Mouse (Mus musculus) spleen, adult 2 months (tissue): ENCODE results near the gene Dst. TPM values are rescaled to one million over a fixed set of nuclear protein-coding genes. Genes with fewer than 3 reads are reported as not detected.
"Not testable (repeated sequence)": the region's sequence is repeated elsewhere in the genome, so short reads cannot be mapped to it uniquely, and the experiment has no call there.

Source experiments
- DNase-seq, 2 experiments: peaks; one replicate each; pipeline versions ENCODE4 v3.0.0 to v3.0.0-alpha.2; 2012 to 2021; ENCODE audit warnings: low spot score in 2 of 2, low read depth in 1 of 2
- H3K27ac ChIP-seq: fragments of 200-500 bp; 2 replicates; pipeline ENCODE4 v1.5.1; 2012; ENCODE audit warnings: low read length, inconsistent platforms; ENCODE audit not compliant: insufficient read depth
- H3K27me3 ChIP-seq: fragments of 200-500 bp; 2 replicates; pipeline ENCODE4 v1.6.1; 2012; ENCODE audit warnings: mild to moderate bottlenecking, moderate library complexity, low read length, inconsistent platforms; ENCODE audit not compliant: control insufficient read depth, insufficient read depth
- H3K36me3 ChIP-seq: fragments of 200-500 bp; 2 replicates; pipeline ENCODE4 v1.6.1; 2012; ENCODE audit warnings: mild to moderate bottlenecking, low read length, inconsistent platforms; ENCODE audit not compliant: control insufficient read depth, insufficient read depth
- H3K4me1 ChIP-seq: fragments of 200-500 bp; 2 replicates; pipeline ENCODE4 v1.6.1; 2011; ENCODE audit warnings: inconsistent platforms; ENCODE audit not compliant: control insufficient read depth, insufficient read depth, insufficient read length
- H3K4me3 ChIP-seq: fragments of 200-500 bp; 2 replicates; pipeline ENCODE4 v1.5.1; 2011; ENCODE audit warnings: mild to moderate bottlenecking, inconsistent platforms; ENCODE audit not compliant: insufficient read depth, insufficient read length; ENCODE audit errors: extremely low read depth
- CTCF ChIP-seq: fragments of 200-500 bp; IDR thresholded peaks from 2 replicates; pipeline ENCODE4 v1.5.1; 2011; ENCODE audit warnings: mild to moderate bottlenecking, inconsistent platforms; ENCODE audit not compliant: insufficient read depth, insufficient read length, insufficient replicate concordance; ENCODE audit errors: extremely low read depth
- POLR2A ChIP-seq: fragments of 200-500 bp; IDR thresholded peaks from 2 replicates; pipeline ENCODE4 v1.6.1; 2011; ENCODE audit warnings: low read depth, low read length, inconsistent platforms
- WGBS: fragments of 180-500 bp; shearing (Covaris S2); methylation state at CpG from one replicate; pipeline ENCODE4 v1.1.7; 2018; 5-methylcytosine and 5-hydroxymethylcytosine counted together
- polyA plus RNA-seq: library from polyadenylated mRNA; depleted of rRNA; stranded (reverse); fragments of >200 nt; gene quantifications from 2 replicates; pipeline ENCODE4 v1.2.3, GENCODE M21; 2012

Gene Dst
- polyA plus RNA-seq, 1 experiment = 7.6 TPM

- Histone ChIP-seq H3K27me3 (no peaks in the 10 kb centered on the region), H3K4me3 (no peak overlapping the region), H3K4me1 (no peaks in the 10 kb centered on the region), H3K27ac (no peak overlapping the region), H3K36me3 (no peaks in the 10 kb centered on the region)
- 90% methylated on average over 14 of the region's 14 CpGs for WGBS
- DNase-seq = no peak
- TF ChIP-seq POLR2A = no peak
- no peak for TF ChIP-seq CTCF
Observed at GRCm38 (mm10) chr1:34056658-34057057, 148.6 kb downstream of the Dst start.

GRCm38 (mm10) chr1:34059231-34059630 is 151.2 kb downstream of the Dst start:
- H3K27me3 ChIP-seq = no peaks in the 10 kb centered on the region
- H3K4me1 ChIP-seq = no peaks in the 10 kb centered on the region
- no peak for DNase-seq
- 87% methylated on average over 12 of the region's 12 CpGs for whole genome bisulfite sequencing
- no peaks in the 10 kb centered on the region for H3K36me3 ChIP-seq
- TF ChIP-seq POLR2A = no peak
- no peak for TF ChIP-seq CTCF
- H3K4me3 ChIP-seq = no peak overlapping the region
- no peak overlapping the region for H3K27ac ChIP-seq

GRCm38 (mm10) chr1:34060446-34060845 is 152.4 kb downstream of the Dst start:
- Histone ChIP-seq H3K4me1 (no peaks in the 10 kb centered on the region), H3K27me3 (no peaks in the 10 kb centered on the region), H3K36me3 (no peaks in the 10 kb centered on the region), H3K27ac (no peak overlapping the region), H3K4me3 (no peak overlapping the region)
- TF ChIP-seq CTCF = no peak
- TF ChIP-seq POLR2A = no peak
- 46% methylated on average over 6 of the region's 6 CpGs for WGBS
- DNase-seq = no peak

GRCm38 (mm10) chr1:34061078-34061477 is 153.1 kb downstream of the Dst start:
- 42% methylated on average over 4 of the region's 4 CpGs for WGBS
- H3K4me3 ChIP-seq = no peak overlapping the region
- no peak overlapping the region for H3K27ac ChIP-seq
- no peaks in the 10 kb centered on the region for H3K27me3 ChIP-seq
- TF ChIP-seq POLR2A (no peak), CTCF (peak; percentile 14; the same call in 1 of the 2 replicates)
- peak in 1 of 2 experiments; percentile 59 for DNase-seq
- H3K4me1 ChIP-seq = no peaks in the 10 kb centered on the region
- H3K36me3 ChIP-seq = no peaks in the 10 kb centered on the region

- no peak for DNase-seq
- TF ChIP-seq POLR2A (no peak), CTCF (no peak)
Observed at GRCm38 (mm10) chr1:34061860-34062259, 153.8 kb downstream of the Dst start.

GRCm38 (mm10) chr1:34063943-34064342 is 155.9 kb downstream of the Dst start:
- no peaks in the 10 kb centered on the region for H3K36me3 ChIP-seq
- WGBS = 94% methylated on average over 3 of the region's 3 CpGs
- no peak overlapping the region for H3K4me3 ChIP-seq
- no peaks in the 10 kb centered on the region for H3K4me1 ChIP-seq
- no peak for DNase-seq
- no peaks in the 10 kb centered on the region for H3K27me3 ChIP-seq
- TF ChIP-seq POLR2A (no peak), CTCF (no peak)
- H3K27ac ChIP-seq = no peak overlapping the region

More at GRCm38 (mm10) chr1:34061860-34062259, 153.8 kb downstream of the Dst start:
- no peak overlapping the region for H3K27ac ChIP-seq
- 86% methylated on average over 1 of the region's 1 CpGs for WGBS
- no peaks in the 10 kb centered on the region for H3K27me3 ChIP-seq
- H3K4me1 ChIP-seq = no peaks in the 10 kb centered on the region
- no peak overlapping the region for H3K4me3 ChIP-seq
- no peaks in the 10 kb centered on the region for H3K36me3 ChIP-seq

GRCm38 (mm10) chr1:34065551-34066048 is 157.6 kb downstream of the Dst start:
- Histone ChIP-seq H3K4me1 (no peaks in the 10 kb centered on the region), H3K27ac (no peak overlapping the region), H3K36me3 (no peaks in the 10 kb centered on the region), H3K27me3 (no peaks in the 10 kb centered on the region), H3K4me3 (no peak overlapping the region)
- WGBS = 88% methylated on average over 5 of the region's 5 CpGs
- DNase-seq = no peak
- no peak for TF ChIP-seq POLR2A
- no peak for TF ChIP-seq CTCF

- not testable (repeated sequence) for H3K36me3 ChIP-seq, H3K4me1 ChIP-seq, DNase-seq, H3K27me3 ChIP-seq, H3K27ac ChIP-seq, H3K4me3 ChIP-seq
- whole genome bisulfite sequencing = 91% methylated on average over 4 of the region's 4 CpGs
Observed at GRCm38 (mm10) chr1:34066401-34066800, 158.4 kb downstream of the Dst start.
